Mouse (Mus musculus): ENCODE data around the gene Zbtb20.

Zbtb20 gene

DNA sequence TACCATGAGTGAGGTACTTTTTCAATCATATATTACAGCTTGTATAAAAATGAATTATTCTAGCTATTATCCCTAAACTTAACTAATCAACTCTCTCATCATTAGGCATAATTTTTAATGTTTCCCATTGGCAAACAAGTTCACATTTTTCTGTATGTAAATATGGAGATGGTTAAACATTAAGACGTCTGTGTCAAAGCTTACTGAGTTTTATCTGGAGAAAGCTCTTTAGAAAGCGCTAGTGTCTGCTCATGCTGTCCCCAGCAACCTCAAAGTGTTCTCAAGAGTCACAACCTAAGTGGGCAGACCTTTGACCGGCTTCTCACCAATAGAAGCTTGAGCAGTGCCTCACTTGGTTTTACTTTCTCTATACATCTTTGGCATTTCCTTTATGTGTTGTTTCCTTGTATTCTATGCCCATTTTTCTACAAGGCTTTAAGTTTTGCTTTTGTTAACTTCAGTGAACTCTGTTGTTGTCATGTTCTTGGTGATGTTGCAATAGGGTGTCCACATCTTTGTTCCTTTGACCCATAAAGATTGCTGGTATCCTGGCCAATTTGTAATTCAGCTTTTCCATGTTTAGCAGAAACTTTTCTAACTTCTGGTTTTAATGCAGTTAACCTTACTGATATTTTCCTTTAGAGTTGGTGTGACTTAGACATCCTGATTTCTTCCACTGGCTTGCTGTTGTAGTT lies 522.1 kb downstream of the Zbtb20 start:
- no peak for DNase-seq (ENCODE audit: low spot score in 2 of 2)

- DNase-seq (ENCODE audit: low spot score in 2 of 2), result no peak
Observed at GRCm38 (mm10) chr16:43399428-43399827, 523.7 kb downstream of the Zbtb20 start.

GRCm38 (mm10) chr16:43400046-43400445 lies 524.4 kb downstream of the Zbtb20 start:
- no peak for DNase-seq (ENCODE audit: low spot score in 2 of 2)

DNA sequence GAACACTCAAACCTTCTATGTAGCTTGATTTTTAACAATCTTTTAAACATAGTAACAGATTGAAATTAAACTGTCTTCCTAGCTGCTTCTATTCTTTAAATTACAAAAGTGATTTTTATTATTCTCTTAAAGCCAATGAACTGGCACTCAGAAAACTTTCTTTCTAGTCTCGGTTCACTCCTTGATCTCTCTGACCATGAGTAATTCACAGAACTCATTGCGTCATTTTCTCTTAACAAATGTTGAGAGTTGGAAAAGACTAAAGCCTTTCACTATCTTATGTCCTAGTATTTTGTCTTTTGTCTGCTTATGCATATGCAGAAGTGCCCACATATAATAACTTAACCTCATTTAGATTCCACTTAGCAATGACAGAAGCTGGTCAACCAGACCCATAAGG lies 525.3 kb downstream of the Zbtb20 start:
- no peak for DNase-seq (ENCODE audit: low spot score in 2 of 2)

DNA sequence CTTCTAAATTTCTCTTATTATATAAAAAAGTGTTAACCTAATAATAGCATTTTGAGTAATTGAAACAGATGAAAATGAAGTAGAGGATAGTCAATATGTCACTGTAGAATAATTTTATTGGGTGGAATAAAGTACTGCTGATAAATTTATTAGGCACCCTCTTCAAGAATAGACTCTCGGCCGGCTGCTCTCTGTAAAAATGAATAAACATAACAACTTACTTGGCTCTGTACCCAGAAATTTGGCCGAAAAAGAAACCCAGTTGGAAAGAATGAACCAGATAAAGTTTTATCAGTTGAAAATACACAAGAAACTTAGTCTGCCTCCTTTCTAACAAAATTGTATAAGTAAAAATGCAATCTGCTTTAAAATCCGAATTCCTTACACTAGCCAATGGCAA lies 527.2 kb downstream of the Zbtb20 start:
- no peak for DNase-seq (ENCODE audit: low spot score in 2 of 2)

DNA sequence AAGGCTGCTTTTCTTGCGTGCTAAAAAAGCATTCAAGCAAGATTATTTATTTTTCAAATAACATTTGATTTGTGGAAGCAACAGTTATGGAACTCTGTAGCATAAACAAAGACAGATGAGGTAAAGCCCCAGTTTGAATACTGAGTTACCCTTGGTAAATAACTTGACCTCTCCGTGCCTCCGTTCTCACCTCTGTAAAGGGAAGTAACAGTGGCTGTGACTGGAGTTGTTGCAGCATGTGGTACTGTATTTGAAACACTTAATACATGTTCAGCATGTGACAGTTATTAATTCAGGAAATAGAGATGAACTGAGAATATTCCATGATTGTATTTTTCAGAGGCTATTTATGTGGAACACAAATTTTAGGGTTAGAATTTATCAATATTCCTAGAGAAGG lies 529.4 kb downstream of the Zbtb20 start:
- DNase-seq (ENCODE audit: low spot score in 2 of 2), result no peak

DNA sequence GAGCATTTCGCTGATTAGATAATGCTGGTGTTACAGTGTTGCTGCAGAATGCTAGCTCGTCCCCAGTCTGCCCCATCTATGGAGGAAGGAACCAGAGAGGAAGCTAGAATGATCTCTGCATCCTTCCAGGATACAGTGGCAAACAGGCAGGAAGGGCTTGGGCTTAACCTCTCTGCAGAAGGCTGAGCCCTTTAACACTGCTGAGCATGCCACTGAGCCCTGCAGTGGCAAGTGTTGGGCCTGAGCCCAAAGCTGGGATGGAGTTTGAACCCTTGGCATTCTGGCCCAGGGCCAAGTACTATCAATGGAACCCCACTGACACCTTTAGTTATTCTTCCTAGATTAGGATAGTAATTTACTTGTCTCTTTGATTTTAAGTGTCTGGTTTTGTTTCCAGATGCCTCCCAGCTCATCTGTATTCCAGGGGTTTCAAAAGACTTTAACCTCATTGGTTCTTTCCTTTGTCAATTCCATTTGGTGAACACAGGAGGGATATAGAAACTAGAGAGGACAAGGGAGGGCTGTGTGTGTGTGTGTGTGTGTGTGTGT lies 532.0 kb downstream of the Zbtb20 start:
- DNase-seq (ENCODE audit: low spot score in 2 of 2), result no peak

DNA sequence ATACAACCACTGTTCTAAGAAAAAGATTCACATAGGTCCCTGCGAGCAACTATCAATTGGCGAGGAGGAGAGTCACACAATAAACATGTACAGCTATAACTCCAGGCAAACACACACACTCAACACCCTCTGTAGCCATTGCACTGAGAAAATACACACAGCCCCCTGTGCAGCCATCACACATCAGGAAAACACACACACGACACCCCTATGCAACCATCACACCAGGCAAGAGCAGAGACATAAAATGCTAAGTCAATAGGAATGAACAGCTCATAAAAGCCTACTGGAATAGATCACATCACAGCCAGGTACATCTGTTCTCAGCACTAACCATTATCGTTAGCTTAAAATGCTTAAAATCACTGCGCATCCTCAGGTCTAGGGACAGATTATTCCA lies 532.9 kb downstream of the Zbtb20 start:
- DNase-seq (ENCODE audit: low spot score in 2 of 2), result no peak

- no peak for DNase-seq (ENCODE audit: low spot score in 2 of 2)
Observed at GRCm38 (mm10) chr16:43409108-43409909, 533.6 kb downstream of the Zbtb20 start.

DNA sequence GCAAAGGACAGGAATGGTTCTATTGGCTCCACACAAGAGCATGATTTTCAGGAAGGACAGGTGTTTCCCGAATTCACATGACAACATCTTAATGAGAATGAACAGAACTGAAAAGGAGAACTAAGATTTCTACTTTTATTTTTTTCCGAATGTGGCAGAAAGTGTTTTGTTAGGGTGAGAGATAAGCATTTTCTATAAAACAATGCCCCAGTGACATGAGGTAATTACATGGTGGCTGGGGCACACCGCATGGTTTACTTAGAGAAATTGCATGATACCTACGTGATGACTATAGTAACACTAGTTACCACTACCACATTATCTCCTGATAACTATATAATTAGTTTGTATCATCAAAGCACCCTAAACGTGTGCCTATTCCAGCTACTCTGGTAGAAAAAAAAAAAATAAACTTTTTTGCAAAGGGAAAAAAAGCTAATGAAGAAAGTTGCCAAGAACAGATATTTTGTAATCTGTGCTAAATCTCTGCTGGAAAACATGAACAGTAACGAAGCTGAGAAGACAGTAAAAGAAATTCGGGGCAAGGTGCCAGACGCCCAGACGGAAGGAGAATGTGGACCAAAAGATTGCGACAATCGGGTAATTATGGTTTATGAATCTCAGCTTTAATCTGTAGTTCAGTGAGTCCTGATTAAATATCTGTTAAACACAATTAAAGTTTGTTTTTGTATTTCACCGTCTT lies 534.4 kb downstream of the Zbtb20 start:
- DNase-seq (ENCODE audit: low spot score in 2 of 2), result no peak

DNA sequence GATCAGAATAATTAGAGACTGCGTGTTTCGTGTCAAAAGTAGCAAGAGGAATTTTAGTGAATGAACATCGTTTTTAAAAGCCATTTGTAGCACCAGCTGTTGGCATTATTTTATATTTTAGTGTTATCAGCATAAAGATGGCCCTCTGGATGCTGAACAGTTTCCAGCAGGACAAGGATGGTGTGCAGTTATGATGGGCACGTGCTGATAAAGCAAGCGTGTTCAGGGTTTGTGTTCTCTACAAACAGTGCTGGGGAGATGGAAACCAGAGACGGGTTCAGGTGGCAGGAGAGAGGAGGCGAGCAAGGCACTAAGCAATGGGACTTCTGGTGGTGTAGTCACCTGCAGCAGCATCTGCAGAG lies 534.9 kb downstream of the Zbtb20 start:
- DNase-seq (ENCODE audit: low spot score in 2 of 2), result no peak

DNA sequence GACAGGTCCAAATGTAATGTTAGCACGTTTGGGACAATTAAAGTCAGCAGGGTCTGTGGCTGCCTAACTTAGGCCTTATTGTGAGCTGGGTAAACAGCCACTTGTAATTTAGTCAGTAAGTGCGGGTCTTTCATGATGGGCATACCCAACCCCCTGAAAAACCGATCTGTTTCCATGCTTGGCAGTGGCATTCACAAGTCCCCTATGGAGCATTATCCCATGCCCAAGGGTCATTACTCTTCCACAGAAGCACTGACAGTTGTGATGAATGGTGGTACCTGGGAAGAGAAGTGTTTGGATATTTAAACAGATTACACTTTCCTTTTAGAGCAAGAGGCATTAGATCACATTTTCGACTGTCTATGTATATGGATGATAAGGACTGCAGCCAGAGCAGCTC lies 540.2 kb downstream of the Zbtb20 start:
- no peak for DNase-seq (ENCODE audit: low spot score in 2 of 2)

DNA sequence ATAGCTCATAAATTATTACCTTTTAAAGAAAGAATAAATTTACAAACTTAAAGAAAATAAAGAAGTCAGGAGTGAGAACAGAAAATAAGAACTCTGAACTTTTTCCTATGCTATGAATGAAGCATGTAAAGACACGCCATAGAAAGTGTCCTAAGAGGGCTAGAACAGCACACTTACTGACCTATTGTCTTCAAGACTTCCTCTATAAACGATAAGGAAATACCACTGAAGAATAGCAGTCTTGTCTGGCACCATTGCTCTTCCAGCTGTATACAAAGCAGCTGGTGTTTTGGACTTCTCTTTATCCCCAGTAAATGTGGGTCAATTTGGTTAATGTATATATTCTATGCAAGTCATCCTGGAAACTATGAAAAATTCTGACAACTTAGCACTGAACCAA lies 544.2 kb downstream of the Zbtb20 start:
- no peak for DNase-seq (ENCODE audit: low spot score in 2 of 2)

GRCm38 (mm10) chr16:43428955-43429354 lies 553.3 kb downstream of the Zbtb20 start:
- no peak for DNase-seq (ENCODE audit: low spot score in 2 of 2)

DNA sequence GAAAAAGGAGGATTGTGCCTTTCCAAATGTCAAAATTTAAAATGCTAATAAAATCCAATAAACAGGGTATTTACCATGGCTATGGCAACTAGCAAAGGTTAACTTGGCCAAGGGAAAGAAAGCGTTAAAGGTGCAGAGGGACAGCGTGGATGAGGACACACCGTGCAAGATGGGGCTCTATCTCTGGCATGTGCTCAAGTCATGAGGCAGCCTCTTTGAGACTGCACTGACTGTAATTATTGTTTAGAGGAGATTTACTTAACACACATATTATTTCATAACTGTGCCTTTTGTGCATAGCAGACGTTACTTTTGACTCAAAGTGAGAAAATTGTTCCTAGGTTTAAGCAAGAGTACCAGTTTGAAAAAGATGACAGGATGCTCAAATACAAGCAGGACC lies 554.3 kb downstream of the Zbtb20 start:
- no peak for DNase-seq (ENCODE audit: low spot score in 2 of 2)

DNA sequence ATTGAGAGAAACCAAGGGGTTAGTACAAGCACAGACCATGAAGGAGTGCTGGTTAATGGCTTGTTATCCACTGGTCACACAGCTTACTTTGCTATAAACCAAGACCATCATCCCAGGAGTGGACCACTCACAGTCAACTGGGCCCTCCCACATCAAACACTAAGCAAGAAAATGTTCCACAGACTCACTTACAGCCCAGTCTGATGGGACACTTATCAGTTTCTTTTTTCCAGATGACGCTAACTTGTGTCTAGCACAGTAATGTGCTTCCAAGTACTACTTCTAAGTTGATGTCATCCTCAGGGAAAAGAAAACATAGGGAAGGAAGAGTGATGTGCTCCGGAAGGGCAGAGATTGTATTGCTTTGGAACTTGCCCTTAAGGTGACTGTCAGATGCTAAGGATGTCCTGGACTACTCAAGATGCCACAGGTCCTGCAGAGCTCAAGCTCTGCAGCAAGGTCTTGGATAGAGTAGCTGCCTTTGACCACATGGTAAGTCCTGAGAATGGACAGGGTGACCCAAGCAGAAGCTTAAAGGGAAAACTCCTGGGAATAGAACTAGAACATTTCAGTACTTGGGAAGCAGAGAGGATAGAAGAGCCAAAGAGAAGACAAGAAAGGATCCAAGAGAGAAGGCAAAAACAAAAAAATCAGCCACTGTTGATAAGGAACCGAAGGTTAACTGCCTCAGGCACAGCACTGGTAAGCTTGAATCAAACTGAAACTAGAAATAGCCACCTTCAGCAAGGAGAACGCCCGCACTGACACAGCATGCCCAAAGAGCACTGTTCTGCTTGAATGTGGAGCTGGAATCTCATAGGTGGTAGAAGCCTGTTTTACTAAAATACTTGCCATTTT lies 556.1 kb downstream of the Zbtb20 start:
- no peak for DNase-seq (ENCODE audit: low spot score in 2 of 2)

- no peak for DNase-seq (ENCODE audit: low spot score in 2 of 2)
Observed at GRCm38 (mm10) chr16:43434941-43435340, 559.3 kb downstream of the Zbtb20 start.

GRCm38 (mm10) chr16:43438878-43439371 lies 563.2 kb downstream of the Zbtb20 start:
- DNase-seq (ENCODE audit: low spot score in 2 of 2), result no peak

DNA sequence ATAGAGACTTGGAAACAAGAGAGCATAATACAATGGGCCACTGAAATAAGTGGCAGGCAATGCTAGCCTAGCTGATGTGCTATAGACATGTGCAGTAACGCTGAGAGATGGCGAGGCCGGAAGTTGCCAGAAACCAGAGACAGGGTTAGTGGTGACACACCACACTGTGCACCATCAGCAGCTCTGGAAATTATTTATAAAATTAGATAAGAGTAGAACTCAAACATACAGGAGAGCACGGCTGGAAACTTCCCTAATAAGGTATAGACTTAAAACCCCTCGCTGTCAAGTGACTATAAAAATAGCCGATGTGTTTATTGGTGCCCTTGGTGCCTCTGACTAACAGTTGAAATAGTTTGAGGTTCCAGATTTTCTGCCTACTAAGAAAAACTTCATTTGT lies 565.7 kb downstream of the Zbtb20 start:
- DNase-seq (ENCODE audit: low spot score in 2 of 2), result no peak

- no peak for DNase-seq (ENCODE audit: low spot score in 2 of 2)
Observed at GRCm38 (mm10) chr16:43443034-43443433, 567.4 kb downstream of the Zbtb20 start.

All from thymus, postnatal 10 days (tissue).